Mouse (Mus musculus) lung, postnatal 25 days (tissue): ENCODE data around the gene Rap1gap.

Experiments used
- DNase-seq: peaks from one replicate; pipeline ENCODE4 v3.0.0; 2022; ENCODE audit warnings: low spot score

Rap1gap gene

GRCm38 (mm10) chr4:137664433-137664979 is at the start of gene Rap1gap:
Gene Rap1gap, plus strand, starts transcription at chr4:137664726.
- DNase-seq, result no peak

- DNase-seq, result no peak
Observed at GRCm38 (mm10) chr4:137622847-137623246, 41.7 kb upstream of the Rap1gap start.

- no peak for DNase-seq
Observed at GRCm38 (mm10) chr4:137627476-137628235, 36.9 kb upstream of the Rap1gap start.

GRCm38 (mm10) chr4:137628400-137628799 is 36.1 kb upstream of the Rap1gap start:
- DNase-seq, result no peak

- no peak for DNase-seq
Observed at GRCm38 (mm10) chr4:137629354-137629753, 35.2 kb upstream of the Rap1gap start.

GRCm38 (mm10) chr4:137630153-137630552 is 34.4 kb upstream of the Rap1gap start:
- DNase-seq, result no peak

GRCm38 (mm10) chr4:137631596-137631995 is 32.9 kb upstream of the Rap1gap start:
- DNase-seq, result no peak

- DNase-seq, result no peak
Observed at GRCm38 (mm10) chr4:137633394-137633793, 31.1 kb upstream of the Rap1gap start.

GRCm38 (mm10) chr4:137636597-137636996 is 27.9 kb upstream of the Rap1gap start:
- no peak for DNase-seq

GRCm38 (mm10) chr4:137641556-137641955 is 23.0 kb upstream of the Rap1gap start:
- DNase-seq, result peak; percentile 22

- DNase-seq, result no peak
Observed at GRCm38 (mm10) chr4:137642101-137642500, 22.4 kb upstream of the Rap1gap start.

GRCm38 (mm10) chr4:137643459-137643858 is 21.1 kb upstream of the Rap1gap start:
- no peak for DNase-seq

GRCm38 (mm10) chr4:137646262-137646661 is 18.3 kb upstream of the Rap1gap start:
- DNase-seq, result no peak

- DNase-seq, result no peak
Observed at GRCm38 (mm10) chr4:137647648-137648047, 16.9 kb upstream of the Rap1gap start.

- no peak for DNase-seq
Observed at GRCm38 (mm10) chr4:137648230-137648629, 16.3 kb upstream of the Rap1gap start.

- no peak for DNase-seq
Observed at GRCm38 (mm10) chr4:137650912-137651311, 13.6 kb upstream of the Rap1gap start.

- no peak for DNase-seq
Observed at GRCm38 (mm10) chr4:137652835-137653346, 11.6 kb upstream of the Rap1gap start.

GRCm38 (mm10) chr4:137655241-137656031 is 9.1 kb upstream of the Rap1gap start:
- DNase-seq, result no peak

- DNase-seq, result no peak
Observed at GRCm38 (mm10) chr4:137657674-137658073, 6.9 kb upstream of the Rap1gap start.

GRCm38 (mm10) chr4:137659541-137659940 is 5.0 kb upstream of the Rap1gap start:
- no peak for DNase-seq

GRCm38 (mm10) chr4:137660364-137661077 is 4.0 kb upstream of the Rap1gap start:
- peak; percentile 90 for DNase-seq

GRCm38 (mm10) chr4:137661078-137661450 is 3.5 kb upstream of the Rap1gap start:
- DNase-seq, result no peak
